20 mouse cellular contexts compared by ENCODE assay signal in the genomic region with DNA sequence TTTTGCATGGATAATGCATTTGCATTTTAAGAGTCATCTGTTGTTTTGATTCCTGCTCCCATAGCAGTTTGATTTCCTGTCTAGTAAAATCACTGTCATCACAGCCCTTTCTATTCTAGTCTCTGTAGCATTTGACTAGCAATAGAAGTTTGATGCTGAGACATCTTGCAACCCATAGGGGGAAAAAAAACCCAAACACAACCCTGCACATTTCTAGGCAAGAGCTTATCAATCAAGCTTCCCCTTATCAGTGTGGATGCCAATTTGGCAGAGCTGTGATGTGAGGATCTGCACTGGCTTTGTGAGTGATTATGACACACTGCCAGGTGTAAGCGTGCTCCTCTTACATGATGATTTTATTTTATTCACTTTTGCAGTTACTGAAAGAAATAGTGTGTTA.
DNase-seq lines count a peak whose midpoint lies in the region; ATAC-seq and TF ChIP-seq lines count a peak whose summit lies in the region.
"Had no signal": no experiment of that assay in that cellular context is flagged by ENCODE, and none has a peak within 500 bp of the region (broad histone marks: within the 10 kb centered on the region; RNA-seq: fewer than 3 reads in every experiment).

No protein-coding gene starts in this region.

- no peaks in the 10 kb centered on the region for H3K27me3 ChIP-seq in lung, postnatal 0 days (replicated peaks; ENCODE audit: insufficient read depth, low read length)
- H3K27me3 ChIP-seq: hindbrain, embryonic 15.5 days; limb, embryonic 15.5 days; midbrain, embryonic 13.5 days had no signal

- TF ChIP-seq POLR2A in brain, embryonic 14.5 days (IDR thresholded peaks at IDR 0.05; ENCODE audit: borderline replicate concordance, extremely low read depth, insufficient read depth, insufficient read length, poor library complexity, severe bottlenecking), result no peak

- no peak overlapping the region for H3K4me3 ChIP-seq in lung, postnatal 0 days (ENCODE audit: low read depth, low read length)
- H3K4me3 ChIP-seq: embryonic facial prominence, embryonic 10.5 days; hindbrain, embryonic 15.5 days; limb, embryonic 15.5 days; midbrain, embryonic 13.5 days had no signal

- WGBS in lung, postnatal 0 days, result 21% methylated on average over 1 of the region's 1 CpGs

- TF ChIP-seq CTCF in brain, embryonic 14.5 days (IDR thresholded peaks at IDR 0.05; ENCODE audit: borderline replicate concordance, extremely low read depth, insufficient read depth, insufficient read length), result no peak
- no peak for TF ChIP-seq CTCF in lung, postnatal 0 days (IDR thresholded peaks at IDR 0.05)

- no peak overlapping the region for H3K9ac ChIP-seq in lung, postnatal 0 days (replicated peaks; ENCODE audit: low read depth)
- H3K9ac ChIP-seq: hindbrain, embryonic 15.5 days; limb, embryonic 15.5 days; midbrain, embryonic 13.5 days had no signal

- no peaks in the 10 kb centered on the region for H3K9me3 ChIP-seq in lung, postnatal 0 days (ENCODE audit: low read length)
- H3K9me3 ChIP-seq: embryonic facial prominence, embryonic 10.5 days; hindbrain, embryonic 15.5 days; limb, embryonic 15.5 days; midbrain, embryonic 13.5 days had no signal

- no peak overlapping the region for H3K4me2 ChIP-seq in lung, postnatal 0 days (replicated peaks; ENCODE audit: low read depth, low read length)
- H3K4me2 ChIP-seq: heart, embryonic 11.5 days; hindbrain, embryonic 15.5 days; limb, embryonic 15.5 days; midbrain, embryonic 13.5 days had no signal

- intact Hi-C loops in left cerebral cortex, postnatal 14 days (cut with DNase I), result no loop called here

- no peak for TF ChIP-seq EP300 in lung, postnatal 0 days (IDR thresholded peaks at IDR 0.05)

- ATAC-seq in lung, postnatal 0 days, result no peak
- ATAC-seq: midbrain, embryonic 13.5 days had no signal

- H3K27ac ChIP-seq in lung, postnatal 0 days (ENCODE audit: low read length), result no peak overlapping the region
- H3K27ac ChIP-seq: embryonic facial prominence, embryonic 10.5 days; hindbrain, embryonic 15.5 days; limb, embryonic 15.5 days; macrophage; midbrain, embryonic 13.5 days had no signal

- no peaks in the 10 kb centered on the region for H3K4me1 ChIP-seq in lung, postnatal 0 days (ENCODE audit: insufficient read depth, low read depth, low read length)
- H3K4me1 ChIP-seq: embryonic facial prominence, embryonic 10.5 days; hindbrain, embryonic 15.5 days; limb, embryonic 15.5 days; midbrain, embryonic 13.5 days had no signal

- peak; percentile 75 to 81 for DNase-seq in cerebellum, postnatal 10 days
- DNase-seq in cerebellum, postnatal 36 days, result no peak
- DNase-seq in left cerebral cortex, postnatal 14 days (ENCODE audit: low spot score in 2 of 2), result peak; percentile 3 to 5
- no peak for DNase-seq in left cerebral cortex, adult 11 months (ENCODE audit: low spot score)
- DNase-seq in brain, embryonic 14.5 days (ENCODE audit: low read depth), result peak; percentile 91
- DNase-seq in layer of hippocampus, adult 9-10 months (ENCODE audit: low spot score), result peak; percentile 8
- no peak for DNase-seq in lung, postnatal 0 days (ENCODE audit: low spot score)
- no peak for DNase-seq in spleen, adult 18-20 months
- DNase-seq: gastrocnemius, postnatal 36 days; heart, postnatal 14 days; kidney, adult 18-20 months; kidney, postnatal 14 days; right cerebral cortex, postnatal 14 days; thymus, adult 2 months had no signal

- no peaks in the 10 kb centered on the region for H3K36me3 ChIP-seq in lung, postnatal 0 days (ENCODE audit: insufficient read depth, low read length)
- H3K36me3 ChIP-seq: embryonic facial prominence, embryonic 10.5 days; hindbrain, embryonic 15.5 days; limb, embryonic 15.5 days; midbrain, embryonic 13.5 days had no signal

Comparison
In these comparisons a context has a peak if more than half of its experiments do, and no peak if none do; other contexts are left out.
1. DNase-seq: peak in cerebellum, postnatal 10 days (2 of 2), left cerebral cortex, postnatal 14 days (2 of 2), brain, embryonic 14.5 days (single experiment) and layer of hippocampus, adult 9-10 months (single experiment); none in cerebellum, postnatal 36 days (0 of 2), left cerebral cortex, adult 11 months (single experiment), lung, postnatal 0 days (single experiment) and spleen, adult 18-20 months (0 of 2).